Mouse (Mus musculus) spleen, adult 2 months (tissue): Measurements from ENCODE around the gene Epop. TPM values are rescaled to one million over a fixed set of nuclear protein-coding genes. Genes with fewer than 3 reads are reported as not detected.

Experiments used
- DNase-seq, 2 experiments: peaks; one replicate each; pipeline versions ENCODE4 v3.0.0 to v3.0.0-alpha.2; 2012 to 2021; ENCODE audit warnings: low spot score in 2 of 2, low read depth in 1 of 2
- H3K27ac ChIP-seq: fragments of 200-500 bp; 2 replicates; pipeline ENCODE4 v1.5.1; 2012; ENCODE audit warnings: low read length, inconsistent platforms; ENCODE audit not compliant: insufficient read depth
- H3K27me3 ChIP-seq: fragments of 200-500 bp; 2 replicates; pipeline ENCODE4 v1.6.1; 2012; ENCODE audit warnings: mild to moderate bottlenecking, moderate library complexity, low read length, inconsistent platforms; ENCODE audit not compliant: control insufficient read depth, insufficient read depth
- H3K36me3 ChIP-seq: fragments of 200-500 bp; 2 replicates; pipeline ENCODE4 v1.6.1; 2012; ENCODE audit warnings: mild to moderate bottlenecking, low read length, inconsistent platforms; ENCODE audit not compliant: control insufficient read depth, insufficient read depth
- H3K4me1 ChIP-seq: fragments of 200-500 bp; 2 replicates; pipeline ENCODE4 v1.6.1; 2011; ENCODE audit warnings: inconsistent platforms; ENCODE audit not compliant: control insufficient read depth, insufficient read depth, insufficient read length
- H3K4me3 ChIP-seq: fragments of 200-500 bp; 2 replicates; pipeline ENCODE4 v1.5.1; 2011; ENCODE audit warnings: mild to moderate bottlenecking, inconsistent platforms; ENCODE audit not compliant: insufficient read depth, insufficient read length; ENCODE audit errors: extremely low read depth
- CTCF ChIP-seq: fragments of 200-500 bp; IDR thresholded peaks from 2 replicates; pipeline ENCODE4 v1.5.1; 2011; ENCODE audit warnings: mild to moderate bottlenecking, inconsistent platforms; ENCODE audit not compliant: insufficient read depth, insufficient read length, insufficient replicate concordance; ENCODE audit errors: extremely low read depth
- POLR2A ChIP-seq: fragments of 200-500 bp; IDR thresholded peaks from 2 replicates; pipeline ENCODE4 v1.6.1; 2011; ENCODE audit warnings: low read depth, low read length, inconsistent platforms
- WGBS: fragments of 180-500 bp; shearing (Covaris S2); methylation state at CpG from one replicate; pipeline ENCODE4 v1.1.7; 2018; 5-methylcytosine and 5-hydroxymethylcytosine counted together
- polyA plus RNA-seq: library from polyadenylated mRNA; depleted of rRNA; stranded (reverse); fragments of >200 nt; gene quantifications from 2 replicates; pipeline ENCODE4 v1.2.3, GENCODE M21; 2012; rRNA removed

Epop gene
- polyA plus RNA-seq: 3.9 and 7.8 TPM in 2 replicates

- Histone ChIP-seq H3K27ac (no peak within 1 kb of the TSS), H3K4me3 (peak within 1 kb of the TSS; percentile 55), H3K4me1 (peaks cover 15% of the 10 kb centered on the region), H3K36me3 (no peaks in the 10 kb centered on the region), H3K27me3 (peaks cover 22% of the 10 kb centered on the region)
- TF ChIP-seq POLR2A (no peak), CTCF (no peak)
- peak; percentile 54 to 87 for DNase-seq
- WGBS: under 1% methylated on average over 33 of the region's 47 CpGs
Observed at GRCm38 (mm10) chr11:97629576-97629975, at the start of gene Epop. Gene Epop, minus strand, starts transcription at chr11:97629702.

GRCm38 (mm10) chr11:97678301-97678700 lies 48.8 kb upstream of the Epop start:
- TF ChIP-seq POLR2A: no peak
- no peak for TF ChIP-seq CTCF
- 95% methylated on average over 15 of the region's 15 CpGs for WGBS
- Histone ChIP-seq H3K4me1 (peaks cover 2% of the 10 kb centered on the region; the same call in 1 of the 2 replicates), H3K27ac (no peak overlapping the region), H3K4me3 (no peak overlapping the region), H3K36me3 (peaks cover 71% of the 10 kb centered on the region), H3K27me3 (no peaks in the 10 kb centered on the region)
- DNase-seq: no peak

GRCm38 (mm10) chr11:97677842-97678241 lies 48.3 kb upstream of the Epop start:
- TF ChIP-seq POLR2A: no peak
- TF ChIP-seq CTCF: no peak
- 90% methylated on average over 8 of the region's 8 CpGs for WGBS
- Histone ChIP-seq H3K27me3 (no peaks in the 10 kb centered on the region), H3K27ac (no peak overlapping the region), H3K36me3 (peaks cover 75% of the 10 kb centered on the region), H3K4me3 (no peak overlapping the region), H3K4me1 (no peaks in the 10 kb centered on the region; the same call in 1 of the 2 replicates)
- no peak for DNase-seq

- TF ChIP-seq POLR2A (no peak), CTCF (no peak)
- Histone ChIP-seq H3K27me3 (no peaks in the 10 kb centered on the region), H3K36me3 (peaks cover 78% of the 10 kb centered on the region), H3K4me3 (no peak overlapping the region), H3K4me1 (no peaks in the 10 kb centered on the region; the same call in 1 of the 2 replicates), H3K27ac (no peak overlapping the region)
- DNase-seq: no peak
- WGBS: 87% methylated on average over 15 of the region's 15 CpGs
Observed at GRCm38 (mm10) chr11:97677381-97677780, 47.9 kb upstream of the Epop start.

GRCm38 (mm10) chr11:97676050-97676754 lies 46.7 kb upstream of the Epop start:
- DNase-seq: no peak
- Histone ChIP-seq H3K27me3 (no peaks in the 10 kb centered on the region), H3K4me1 (no peaks in the 10 kb centered on the region), H3K27ac (no peak overlapping the region), H3K36me3 (peaks cover 81% of the 10 kb centered on the region), H3K4me3 (no peak overlapping the region)
- TF ChIP-seq POLR2A: no peak
- no peak for TF ChIP-seq CTCF
- 94% methylated on average over 15 of the region's 15 CpGs for WGBS

- no peak overlapping the region for H3K4me3 ChIP-seq
- peaks cover 84% of the 10 kb centered on the region for H3K36me3 ChIP-seq
- 98% methylated on average over 11 of the region's 11 CpGs for WGBS
- no peaks in the 10 kb centered on the region for H3K27me3 ChIP-seq
- TF ChIP-seq CTCF: no peak
- TF ChIP-seq POLR2A: no peak
- no peak for DNase-seq
- H3K27ac ChIP-seq: no peak overlapping the region
- no peaks in the 10 kb centered on the region for H3K4me1 ChIP-seq
Observed at GRCm38 (mm10) chr11:97673148-97673547, 43.6 kb upstream of the Epop start.

GRCm38 (mm10) chr11:97671177-97671527 lies 41.6 kb upstream of the Epop start:
- no peak for TF ChIP-seq POLR2A
- TF ChIP-seq CTCF: no peak
- WGBS: 76% methylated on average over 2 of the region's 2 CpGs
- H3K4me3 ChIP-seq: no peak overlapping the region
- no peak for DNase-seq
- H3K4me1 ChIP-seq: no peaks in the 10 kb centered on the region
- H3K36me3 ChIP-seq: peaks cover 78% of the 10 kb centered on the region
- H3K27ac ChIP-seq: no peak overlapping the region
- H3K27me3 ChIP-seq: no peaks in the 10 kb centered on the region
